Mouse (Mus musculus): ENCODE data around the gene Furin. TPM values are rescaled to one million over a fixed set of nuclear protein-coding genes. Genes with fewer than 3 reads are reported as not detected.
A peak's percentile ranks its signal among the peaks of the same experiment; 100 is the strongest.

Furin gene
- polyA plus RNA-seq, 1 experiment from 2014 or later = 13.2 TPM

- H3K4me1 ChIP-seq (replicated peaks) = peaks cover 37% of the 10 kb centered on the region
- peak overlapping the region; percentile 85 for H3K4me2 ChIP-seq
- peak overlapping the region; percentile 82 for H3K27ac ChIP-seq
- H3K9me3 ChIP-seq = no peaks in the 10 kb centered on the region
- WGBS = under 1% methylated on average over 45 of the region's 45 CpGs
- H3K4me3 ChIP-seq (replicated peaks) = peak overlapping the region; percentile 49
- H3K27me3 ChIP-seq = no peaks in the 10 kb centered on the region
- peaks cover 27% of the 10 kb centered on the region for H3K36me3 ChIP-seq
- ATAC-seq (ENCODE audit: insufficient number of reproducible peaks, insufficient read depth, low FRiP score, low TSS enrichment, low read depth) = peak; percentile 96
- H3K9ac ChIP-seq (replicated peaks) = peak overlapping the region; percentile 65
Observed at GRCm38 (mm10) chr7:80339793-80340628, 65.2 kb downstream of the Furin start.

- no peaks in the 10 kb centered on the region for H3K27me3 ChIP-seq
- no peaks in the 10 kb centered on the region for H3K9me3 ChIP-seq
- peaks cover 33% of the 10 kb centered on the region for H3K36me3 ChIP-seq
- peak overlapping the region; percentile 65 for H3K9ac ChIP-seq (replicated peaks)
- peak overlapping the region; percentile 49 for H3K4me3 ChIP-seq (replicated peaks)
- peak overlapping the region; percentile 85 for H3K4me2 ChIP-seq
- peak overlapping the region; percentile 41; the same call in 1 of the 2 replicates for H3K27ac ChIP-seq
- ATAC-seq (ENCODE audit: insufficient number of reproducible peaks, insufficient read depth, low FRiP score, low TSS enrichment, low read depth) = no peak
- 12% methylated on average over 17 of the region's 17 CpGs for WGBS
- peaks cover 37% of the 10 kb centered on the region for H3K4me1 ChIP-seq (replicated peaks)
Observed at GRCm38 (mm10) chr7:80339371-80339770, 65.9 kb downstream of the Furin start.

Other genes starting within 250 kb of the Furin start
- gene Sema4b, start 218.6 kb downstream of the Furin start, polyA plus RNA-seq (2016; fragmentation: Nextera tagmentation; extraction: Ambion mirVana) = 12.2 and 13.5 TPM in 2 replicates
- 47.5 and 49.7 TPM in 2 replicates for gene Cib1, start 172.6 kb downstream of the Furin start, polyA plus RNA-seq (2016; fragmentation: Nextera tagmentation; extraction: Ambion mirVana)
- 3.2 and 3.7 TPM in 2 replicates for gene Gdpgp1, start 172.6 kb downstream of the Furin start, polyA plus RNA-seq (2016; fragmentation: Nextera tagmentation; extraction: Ambion mirVana)
- gene Ttll13, start 159.1 kb downstream of the Furin start, polyA plus RNA-seq (2016; fragmentation: Nextera tagmentation; extraction: Ambion mirVana) = 0.41 and 0.79 TPM in 2 replicates
- gene Ngrn, start 144.2 kb downstream of the Furin start, polyA plus RNA-seq (2016; fragmentation: Nextera tagmentation; extraction: Ambion mirVana) = 50.3 and 53.7 TPM in 2 replicates
- gene Vps33b, start 135.8 kb downstream of the Furin start, polyA plus RNA-seq (2016; fragmentation: Nextera tagmentation; extraction: Ambion mirVana) = 12.6 and 13.7 TPM in 2 replicates
- 133 and 144 TPM in 2 replicates for gene Prc1, start 111.0 kb downstream of the Furin start, polyA plus RNA-seq (2016; fragmentation: Nextera tagmentation; extraction: Ambion mirVana)
- gene Rccd1, start 81.0 kb downstream of the Furin start, polyA plus RNA-seq (2016; fragmentation: Nextera tagmentation; extraction: Ambion mirVana) = 12.6 and 13.9 TPM in 2 replicates
- 56.9 and 61.8 TPM in 2 replicates for gene Unc45a, start 64.4 kb downstream of the Furin start, polyA plus RNA-seq (2016; fragmentation: Nextera tagmentation; extraction: Ambion mirVana)
- gene Hddc3, start 62.3 kb downstream of the Furin start, polyA plus RNA-seq (2016; fragmentation: Nextera tagmentation; extraction: Ambion mirVana) = 25.8 and 29.6 TPM in 2 replicates
- gene Man2a2, start 34.1 kb downstream of the Furin start, polyA plus RNA-seq (2016; fragmentation: Nextera tagmentation; extraction: Ambion mirVana) = 25.7 and 31.7 TPM in 2 replicates
- gene Fes, start 17.5 kb downstream of the Furin start, polyA plus RNA-seq (2016; fragmentation: Nextera tagmentation; extraction: Ambion mirVana) = 10.2 and 11.0 TPM in 2 replicates
- 42.1 and 45.3 TPM in 2 replicates for gene Blm, start 129.7 kb upstream of the Furin start, polyA plus RNA-seq (2016; fragmentation: Nextera tagmentation; extraction: Ambion mirVana)

All from limb, embryonic 12.5 days (tissue).